Mouse (Mus musculus): ENCODE measurements around the gene Gm45062. TPM values are rescaled to one million over a fixed set of nuclear protein-coding genes. Genes with fewer than 3 reads are reported as not detected.

Gene Gm45062
- polyA plus RNA-seq, 1 experiment from 2014 or later, result 15.4 TPM

DNA sequence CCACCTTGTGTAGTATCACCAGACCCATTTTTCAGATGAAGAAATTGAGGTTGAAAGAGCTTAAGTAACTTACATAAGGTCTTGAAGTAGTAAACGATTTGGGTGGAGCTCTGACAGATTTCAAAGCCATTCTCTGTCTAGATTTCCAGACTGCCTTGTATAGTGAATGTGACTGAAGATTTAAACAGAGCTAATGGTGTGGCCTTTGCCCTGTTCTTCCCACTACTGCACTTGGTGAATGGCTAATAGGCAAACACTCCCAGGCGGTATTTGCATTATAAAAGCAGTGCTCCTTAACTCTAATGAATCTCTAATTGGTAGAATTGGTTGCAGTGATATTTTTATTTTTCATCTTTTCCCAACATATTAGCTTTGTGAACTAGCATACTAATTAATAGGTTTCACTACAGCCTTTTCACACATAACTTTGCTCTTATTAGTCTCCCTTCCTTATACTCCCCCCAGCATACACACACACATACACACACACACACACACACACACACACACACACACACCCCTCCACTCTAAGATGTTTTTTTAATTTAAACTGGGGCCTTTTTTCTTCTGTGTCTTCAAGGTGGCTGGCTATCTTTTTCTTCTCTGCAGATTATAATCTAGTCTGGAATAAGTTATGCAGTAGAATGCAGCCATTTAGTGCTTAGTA, 109.1 kb downstream of the Gm45062 start:
- Histone ChIP-seq H3K4me3 (replicated peaks; ENCODE audit: low read depth, low read length) (no peak overlapping the region), H3K27me3 (ENCODE audit: control insufficient read depth, insufficient read depth, low read length) (no peaks in the 10 kb centered on the region), H3K9me3 (ENCODE audit: control insufficient read depth, low read length) (no peaks in the 10 kb centered on the region), H3K9ac (replicated peaks; ENCODE audit: low read length) (no peak overlapping the region), H3K4me1 (ENCODE audit: control insufficient read depth, insufficient read depth, low read length) (0 out of 2 replicates have a peak, but pooled peaks cover 9% of the 10 kb centered on the region), H3K27ac (replicated peaks; ENCODE audit: low read depth, low read length) (no peak overlapping the region), H3K4me2 (ENCODE audit: low read length) (no peak overlapping the region), H3K36me3 (ENCODE audit: control insufficient read depth, insufficient read depth, low read length) (no peaks in the 10 kb centered on the region)
- 72% methylated on average over 2 of the region's 2 CpGs for WGBS
- ATAC-seq (ENCODE audit: low FRiP score, low TSS enrichment), result no peak
- no peak for DNase-seq

DNA sequence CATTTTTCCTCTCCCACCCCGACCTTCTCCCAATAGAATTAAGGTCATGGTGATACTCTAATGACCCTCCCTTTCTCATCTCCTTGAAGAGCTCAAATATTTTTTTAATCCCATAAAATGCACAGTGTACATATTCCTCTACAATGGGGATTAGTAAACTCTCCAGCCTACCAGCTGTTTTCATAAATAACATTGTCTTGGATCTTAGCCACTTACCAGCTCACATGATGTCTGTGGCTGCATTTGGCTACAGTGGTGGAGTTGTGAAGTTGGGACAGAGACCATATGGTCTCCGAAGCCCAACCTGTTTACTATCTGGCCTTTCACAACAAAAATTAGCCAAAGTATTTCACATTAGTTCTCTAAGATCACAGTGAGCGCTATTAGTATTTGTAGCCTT, 111.4 kb downstream of the Gm45062 start:
- ATAC-seq (ENCODE audit: low FRiP score, low TSS enrichment) (no peak), DNase-seq (no peak)
- 86% methylated on average over 3 of the region's 3 CpGs for WGBS
- no peaks in the 10 kb centered on the region for H3K9me3 ChIP-seq (ENCODE audit: control insufficient read depth, low read length)
- H3K36me3 ChIP-seq (ENCODE audit: control insufficient read depth, insufficient read depth, low read length), result no peaks in the 10 kb centered on the region
- H3K9ac ChIP-seq (replicated peaks; ENCODE audit: low read length), result no peak overlapping the region
- no peak overlapping the region for H3K4me2 ChIP-seq (ENCODE audit: low read length)
- no peak overlapping the region for H3K27ac ChIP-seq (replicated peaks; ENCODE audit: low read depth, low read length)
- H3K4me3 ChIP-seq (replicated peaks; ENCODE audit: low read depth, low read length), result no peak overlapping the region
- no peaks in the 10 kb centered on the region for H3K4me1 ChIP-seq (ENCODE audit: control insufficient read depth, insufficient read depth, low read length)
- H3K27me3 ChIP-seq (ENCODE audit: control insufficient read depth, insufficient read depth, low read length), result no peaks in the 10 kb centered on the region

DNA sequence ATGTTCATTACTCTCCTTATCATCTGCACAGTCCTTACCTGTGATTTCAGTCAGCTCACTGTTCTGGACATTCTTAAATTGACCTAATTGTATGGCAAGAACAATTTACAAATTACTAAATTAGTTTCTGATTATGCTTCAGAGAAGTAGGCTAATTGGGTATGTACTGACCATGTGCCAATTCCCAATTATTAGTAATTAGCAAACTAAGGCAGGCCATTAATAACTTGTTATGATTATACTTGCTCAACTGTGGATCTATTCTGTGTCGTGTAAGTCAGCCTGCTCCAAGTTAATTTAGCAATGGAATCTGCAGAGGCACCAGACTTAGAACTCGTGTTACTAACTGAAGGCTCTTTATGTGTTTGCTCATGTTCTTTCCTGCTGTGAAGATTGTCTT, 113.8 kb downstream of the Gm45062 start:
- no peak for ATAC-seq (ENCODE audit: low FRiP score, low TSS enrichment)
- 54% methylated on average over 2 of the region's 2 CpGs for WGBS

DNA sequence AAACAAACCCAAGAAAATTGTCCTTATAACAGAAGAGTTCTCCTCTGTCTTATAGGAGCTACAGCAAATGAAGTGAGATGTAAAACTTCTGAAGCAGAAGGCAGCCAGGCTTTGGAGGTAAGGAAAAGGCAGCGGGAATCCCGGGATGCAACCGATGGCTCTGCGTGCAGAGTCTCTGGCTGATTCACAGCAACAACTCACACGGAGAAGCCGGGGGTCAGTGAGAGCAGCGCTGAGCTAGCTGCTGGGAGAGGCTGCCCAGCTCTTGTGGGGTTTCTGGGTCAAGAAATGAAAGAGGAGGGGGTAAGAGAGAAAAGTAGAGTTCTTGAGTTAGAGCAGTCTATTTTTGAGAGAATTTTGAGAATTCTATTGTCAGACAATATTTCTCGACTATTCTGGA, 114.6 kb downstream of the Gm45062 start:
- H3K9ac ChIP-seq (replicated peaks; ENCODE audit: low read length), result no peak overlapping the region
- H3K4me2 ChIP-seq (ENCODE audit: low read length), result no peak overlapping the region
- no peaks in the 10 kb centered on the region for H3K9me3 ChIP-seq (ENCODE audit: control insufficient read depth, low read length)
- no peaks in the 10 kb centered on the region for H3K4me1 ChIP-seq (ENCODE audit: control insufficient read depth, insufficient read depth, low read length)
- 45% methylated on average over 8 of the region's 8 CpGs for WGBS
- no peak overlapping the region for H3K4me3 ChIP-seq (replicated peaks; ENCODE audit: low read depth, low read length)
- DNase-seq (no peak), ATAC-seq (ENCODE audit: low FRiP score, low TSS enrichment) (no peak)
- peaks cover 6% of the 10 kb centered on the region; the same call in 1 of the 2 replicates for H3K36me3 ChIP-seq (ENCODE audit: control insufficient read depth, insufficient read depth, low read length)
- H3K27me3 ChIP-seq (ENCODE audit: control insufficient read depth, insufficient read depth, low read length), result no peaks in the 10 kb centered on the region
- no peak overlapping the region for H3K27ac ChIP-seq (replicated peaks; ENCODE audit: low read depth, low read length)

More for the DNA sequence above, 113.8 kb downstream of the Gm45062 start:
- Histone ChIP-seq H3K9me3 (ENCODE audit: control insufficient read depth, low read length) (no peaks in the 10 kb centered on the region), H3K4me3 (replicated peaks; ENCODE audit: low read depth, low read length) (no peak overlapping the region), H3K27ac (replicated peaks; ENCODE audit: low read depth, low read length) (no peak overlapping the region), H3K4me1 (ENCODE audit: control insufficient read depth, insufficient read depth, low read length) (no peaks in the 10 kb centered on the region), H3K36me3 (ENCODE audit: control insufficient read depth, insufficient read depth, low read length) (peaks cover 6% of the 10 kb centered on the region; the same call in 1 of the 2 replicates), H3K4me2 (ENCODE audit: low read length) (no peak overlapping the region), H3K9ac (replicated peaks; ENCODE audit: low read length) (no peak overlapping the region), H3K27me3 (ENCODE audit: control insufficient read depth, insufficient read depth, low read length) (no peaks in the 10 kb centered on the region)
- no peak for DNase-seq

DNA sequence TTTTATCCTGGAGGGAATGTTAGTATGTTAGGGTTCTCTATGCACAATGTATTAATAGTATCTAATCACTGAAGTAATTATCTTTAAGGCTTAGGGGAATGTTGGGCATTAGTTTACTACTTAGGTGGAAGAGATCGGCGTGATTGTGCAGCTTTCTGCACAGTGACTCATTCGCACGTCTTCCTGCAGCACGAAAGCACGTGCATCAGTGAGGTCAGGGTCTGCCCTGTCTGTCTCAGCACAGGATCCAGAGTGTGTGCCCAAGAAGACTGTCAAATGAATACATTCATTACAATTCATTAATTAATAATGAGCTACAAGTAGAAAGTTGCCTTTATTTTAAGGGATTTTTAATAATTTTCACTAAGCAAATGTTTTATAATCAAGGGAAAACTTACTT, 115.0 kb downstream of the Gm45062 start:
- Histone ChIP-seq H3K27me3 (ENCODE audit: control insufficient read depth, insufficient read depth, low read length) (no peaks in the 10 kb centered on the region), H3K4me3 (replicated peaks; ENCODE audit: low read depth, low read length) (no peak overlapping the region), H3K9me3 (ENCODE audit: control insufficient read depth, low read length) (no peaks in the 10 kb centered on the region), H3K4me2 (ENCODE audit: low read length) (no peak overlapping the region), H3K4me1 (ENCODE audit: control insufficient read depth, insufficient read depth, low read length) (no peaks in the 10 kb centered on the region), H3K36me3 (ENCODE audit: control insufficient read depth, insufficient read depth, low read length) (peaks cover 6% of the 10 kb centered on the region; the same call in 1 of the 2 replicates), H3K27ac (replicated peaks; ENCODE audit: low read depth, low read length) (no peak overlapping the region), H3K9ac (replicated peaks; ENCODE audit: low read length) (no peak overlapping the region)
- WGBS, result 70% methylated on average over 6 of the region's 6 CpGs
- no peak for DNase-seq
- ATAC-seq (ENCODE audit: low FRiP score, low TSS enrichment), result no peak

DNA sequence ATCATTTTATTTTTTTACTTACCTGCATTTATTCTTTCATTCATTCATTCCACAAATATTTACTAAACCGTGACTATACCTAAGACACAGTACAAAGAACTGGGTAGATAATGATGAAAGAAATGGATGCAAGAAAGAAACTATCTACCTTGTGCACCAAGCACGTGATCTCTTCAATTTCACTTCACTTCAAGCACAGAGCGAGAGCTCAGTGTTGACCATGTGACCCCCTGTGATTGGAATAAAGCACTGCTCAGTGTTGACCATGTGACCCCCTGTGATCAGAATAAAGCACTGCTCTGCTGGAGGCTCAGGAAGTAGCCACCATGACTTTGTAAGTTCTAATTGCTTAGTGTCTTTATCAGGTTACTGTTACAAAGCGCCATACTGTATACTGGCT, 115.5 kb downstream of the Gm45062 start:
- no peak overlapping the region for H3K4me3 ChIP-seq (replicated peaks; ENCODE audit: low read depth, low read length)
- H3K4me2 ChIP-seq (ENCODE audit: low read length), result no peak overlapping the region
- DNase-seq (no peak), ATAC-seq (ENCODE audit: low FRiP score, low TSS enrichment) (peak; percentile 27; the same call in 1 of the 2 replicates)
- H3K27me3 ChIP-seq (ENCODE audit: control insufficient read depth, insufficient read depth, low read length), result no peaks in the 10 kb centered on the region
- WGBS, result 80% methylated on average over 4 of the region's 4 CpGs
- no peaks in the 10 kb centered on the region for H3K4me1 ChIP-seq (ENCODE audit: control insufficient read depth, insufficient read depth, low read length)
- H3K9me3 ChIP-seq (ENCODE audit: control insufficient read depth, low read length), result no peaks in the 10 kb centered on the region
- H3K36me3 ChIP-seq (ENCODE audit: control insufficient read depth, insufficient read depth, low read length), result peaks cover 6% of the 10 kb centered on the region; the same call in 1 of the 2 replicates
- no peak overlapping the region for H3K27ac ChIP-seq (replicated peaks; ENCODE audit: low read depth, low read length)
- no peak overlapping the region for H3K9ac ChIP-seq (replicated peaks; ENCODE audit: low read length)

DNA sequence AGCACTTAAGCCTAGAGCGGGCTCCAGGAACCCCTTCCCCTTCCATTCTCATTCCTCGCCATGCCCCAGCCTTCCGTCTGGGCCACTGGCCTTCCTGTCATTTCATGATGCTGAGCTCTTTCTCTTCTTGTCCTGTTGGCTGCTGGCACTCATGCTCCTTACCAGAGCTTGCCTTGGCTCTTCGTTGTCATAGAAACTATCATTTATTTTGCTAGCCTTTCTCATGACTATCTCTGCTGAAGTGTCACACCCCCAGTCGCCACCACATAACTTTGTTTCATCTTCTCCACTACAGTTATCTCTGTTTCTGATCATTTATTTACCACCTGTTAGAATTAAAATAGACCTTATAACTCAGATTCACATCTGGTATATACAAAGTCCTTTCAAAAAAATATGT, 117.1 kb downstream of the Gm45062 start:
- no peak for DNase-seq
- no peak for ATAC-seq (ENCODE audit: low FRiP score, low TSS enrichment)
- Histone ChIP-seq H3K4me3 (replicated peaks; ENCODE audit: low read depth, low read length) (no peak overlapping the region), H3K4me1 (ENCODE audit: control insufficient read depth, insufficient read depth, low read length) (no peaks in the 10 kb centered on the region), H3K36me3 (ENCODE audit: control insufficient read depth, insufficient read depth, low read length) (peaks cover 6% of the 10 kb centered on the region; the same call in 1 of the 2 replicates), H3K27ac (replicated peaks; ENCODE audit: low read depth, low read length) (no peak overlapping the region), H3K9me3 (ENCODE audit: control insufficient read depth, low read length) (no peaks in the 10 kb centered on the region), H3K4me2 (ENCODE audit: low read length) (no peak overlapping the region), H3K27me3 (ENCODE audit: control insufficient read depth, insufficient read depth, low read length) (no peaks in the 10 kb centered on the region), H3K9ac (replicated peaks; ENCODE audit: low read length) (no peak overlapping the region)
- WGBS, result 89% methylated on average over 5 of the region's 5 CpGs

DNA sequence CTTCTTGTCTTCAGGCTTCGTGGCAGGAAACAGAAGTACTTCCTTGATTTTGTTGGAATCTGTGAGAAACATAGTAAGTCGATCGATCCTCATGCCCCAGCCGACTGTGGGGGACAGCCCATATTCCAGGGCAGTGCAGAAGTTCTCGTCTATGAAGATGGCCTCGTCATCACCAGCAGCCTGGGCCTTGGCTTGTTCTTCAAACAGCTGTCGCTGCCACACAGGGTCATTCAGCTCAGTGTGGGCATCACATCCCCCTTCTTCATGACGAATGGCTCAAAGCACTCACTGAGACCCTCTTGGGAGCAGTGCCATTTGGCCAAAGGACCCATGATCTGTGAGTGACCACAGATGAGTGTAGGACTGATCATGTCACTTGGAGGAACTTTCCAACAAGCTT, 118.4 kb downstream of the Gm45062 start:
- ATAC-seq (ENCODE audit: low FRiP score, low TSS enrichment) (no peak), DNase-seq (no peak)
- H3K4me2 ChIP-seq (ENCODE audit: low read length), result no peak overlapping the region
- H3K27ac ChIP-seq (replicated peaks; ENCODE audit: low read depth, low read length), result no peak overlapping the region
- 97% methylated on average over 8 of the region's 8 CpGs for WGBS
- H3K36me3 ChIP-seq (ENCODE audit: control insufficient read depth, insufficient read depth, low read length), result peaks cover 6% of the 10 kb centered on the region; the same call in 1 of the 2 replicates
- no peaks in the 10 kb centered on the region for H3K9me3 ChIP-seq (ENCODE audit: control insufficient read depth, low read length)
- H3K4me1 ChIP-seq (ENCODE audit: control insufficient read depth, insufficient read depth, low read length), result no peaks in the 10 kb centered on the region
- no peak overlapping the region for H3K4me3 ChIP-seq (replicated peaks; ENCODE audit: low read depth, low read length)
- H3K27me3 ChIP-seq (ENCODE audit: control insufficient read depth, insufficient read depth, low read length), result no peaks in the 10 kb centered on the region
- H3K9ac ChIP-seq (replicated peaks; ENCODE audit: low read length), result no peak overlapping the region

DNA sequence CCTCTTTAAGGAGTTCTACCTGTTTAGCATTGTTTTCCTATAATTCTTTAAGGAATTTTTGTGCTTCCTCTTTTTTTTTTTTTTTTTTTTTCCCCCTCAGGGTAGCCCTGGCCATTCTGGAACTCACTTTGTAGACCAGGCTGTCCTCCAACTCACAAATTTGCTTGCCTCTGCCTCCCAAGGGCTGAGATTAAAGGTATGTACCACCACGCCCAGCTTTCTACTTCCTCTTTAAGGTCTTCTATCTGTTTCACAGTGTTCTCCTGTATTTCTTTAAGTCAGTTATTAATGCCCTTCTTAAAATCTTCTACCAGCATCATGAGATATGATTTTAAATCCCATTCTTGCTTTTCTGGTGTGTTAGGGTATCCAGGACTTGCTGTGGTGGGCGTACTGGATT, 130.1 kb downstream of the Gm45062 start:
- Histone ChIP-seq H3K4me1 (ENCODE audit: control insufficient read depth, insufficient read depth, low read length) (no peaks in the 10 kb centered on the region), H3K27me3 (ENCODE audit: control insufficient read depth, insufficient read depth, low read length) (no peaks in the 10 kb centered on the region), H3K4me3 (replicated peaks; ENCODE audit: low read depth, low read length) (no peak overlapping the region), H3K9me3 (ENCODE audit: control insufficient read depth, low read length) (no peaks in the 10 kb centered on the region), H3K27ac (replicated peaks; ENCODE audit: low read depth, low read length) (no peak overlapping the region), H3K9ac (replicated peaks; ENCODE audit: low read length) (no peak overlapping the region), H3K4me2 (ENCODE audit: low read length) (no peak overlapping the region), H3K36me3 (ENCODE audit: control insufficient read depth, insufficient read depth, low read length) (no peaks in the 10 kb centered on the region)
- WGBS, result 97% methylated on average over 2 of the region's 2 CpGs
- DNase-seq (no peak), ATAC-seq (ENCODE audit: low FRiP score, low TSS enrichment) (no peak)

Data from midbrain, embryonic 14.5 days (tissue).